Mouse (Mus musculus): ENCODE measurements at regions not wholly inside any gene's neighbourhood (a gene's known extent, or its start where the extent isn't known, plus 50 kb on each side); places are given as distances from the start of the nearest gene placed in this dataset.

GRCm38 (mm10) chr3:144078198-144078935, 126.7 kb downstream of the Lmo4 start:
- no peak for DNase-seq (ENCODE audit: low read depth, low spot score)

GRCm38 (mm10) chr3:144069979-144070540, 135.0 kb downstream of the Lmo4 start:
- DNase-seq (ENCODE audit: low read depth, low spot score): no peak

GRCm38 (mm10) chr3:144067016-144067415, 138.0 kb downstream of the Lmo4 start:
- no peak for DNase-seq (ENCODE audit: low read depth, low spot score)

DNA sequence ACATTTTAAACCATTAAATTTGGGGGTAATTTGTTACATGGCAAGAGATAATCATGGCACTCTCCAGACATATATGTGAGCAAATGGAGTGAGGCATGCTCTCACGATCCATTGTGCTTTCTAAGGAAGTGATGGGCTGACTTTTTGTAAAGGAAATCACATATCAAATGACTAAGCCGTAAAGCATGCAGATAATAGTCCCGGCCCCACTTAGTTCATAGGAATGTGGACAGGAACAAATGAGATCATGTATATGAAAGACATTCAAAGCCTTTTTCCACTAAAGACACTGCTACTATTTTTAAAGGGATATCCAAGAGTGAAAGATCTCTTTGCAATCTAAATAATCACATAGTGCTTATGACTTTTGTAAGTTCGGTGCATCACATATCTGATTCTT, 146.9 kb downstream of the Lmo4 start:
- no peak for DNase-seq (ENCODE audit: low read depth, low spot score)

GRCm38 (mm10) chr3:144050341-144050740, 154.7 kb downstream of the Lmo4 start:
- no peak for DNase-seq (ENCODE audit: low read depth, low spot score)

DNA sequence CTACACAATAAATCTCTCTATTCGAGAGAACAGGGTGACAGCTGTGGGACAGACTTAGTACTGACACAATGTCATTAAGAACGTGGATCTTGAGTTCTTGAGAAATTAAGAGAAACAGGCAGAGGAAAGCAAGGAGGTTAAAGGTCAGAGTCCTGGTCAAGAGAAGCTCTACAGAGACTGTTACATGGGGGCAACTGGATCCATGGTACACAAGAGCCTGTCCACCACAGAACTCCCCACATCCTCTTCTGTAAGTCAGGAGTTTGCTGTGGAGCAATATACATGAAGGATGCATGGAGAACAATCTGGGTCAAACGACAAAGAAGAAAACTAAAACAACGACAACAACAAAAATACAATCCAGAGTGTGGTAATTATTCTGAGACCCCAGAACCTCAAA, 155.8 kb downstream of the Lmo4 start:
- DNase-seq (ENCODE audit: low read depth, low spot score): no peak

GRCm38 (mm10) chr3:144044366-144044765, 160.7 kb downstream of the Lmo4 start:
- no peak for DNase-seq (ENCODE audit: low read depth, low spot score)

GRCm38 (mm10) chr3:144041788-144042187, 163.2 kb downstream of the Lmo4 start:
- DNase-seq (ENCODE audit: low read depth, low spot score): no peak

- no peak for DNase-seq (ENCODE audit: low read depth, low spot score)
Observed at GRCm38 (mm10) chr3:144039498-144039897, 165.5 kb downstream of the Lmo4 start.

DNA sequence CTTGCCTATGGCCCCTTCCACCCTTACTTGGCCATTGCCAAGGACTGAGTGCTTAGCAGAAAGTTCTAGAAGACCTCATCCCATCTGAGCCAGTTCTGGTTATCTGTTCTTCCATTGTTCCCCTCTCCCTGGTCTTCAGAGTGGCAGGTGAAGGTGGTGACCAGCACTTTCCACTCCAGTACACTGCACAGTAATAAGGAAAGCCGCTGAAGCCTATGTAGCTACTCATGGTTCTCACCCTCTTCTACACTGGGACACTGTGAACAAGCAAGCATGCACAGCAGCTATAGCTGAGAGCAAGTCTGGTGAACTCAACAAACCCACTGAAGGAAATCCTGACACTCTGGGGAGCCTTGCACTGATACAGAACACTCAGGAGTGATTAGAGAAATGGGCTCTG, 175.4 kb downstream of the Lmo4 start:
- DNase-seq (ENCODE audit: low read depth, low spot score): no peak

DNA sequence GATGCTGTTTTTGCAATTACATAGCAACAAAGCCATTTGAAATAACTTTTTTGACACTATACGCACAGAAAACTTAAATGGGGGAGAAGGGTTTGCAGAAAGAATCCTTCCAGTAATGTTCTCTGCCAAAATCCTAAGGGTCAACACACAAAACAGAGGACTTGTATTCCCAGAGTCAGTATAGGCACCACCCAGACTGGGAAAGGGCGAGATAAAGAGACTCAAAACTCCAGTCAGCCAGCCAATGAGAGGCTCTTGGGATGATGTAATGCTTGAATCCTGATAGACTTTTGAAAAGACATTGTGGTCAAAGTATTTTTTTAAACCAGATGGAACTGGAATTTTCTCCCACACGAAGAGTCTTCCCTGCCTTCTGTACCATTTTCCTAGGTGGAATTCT, 175.9 kb downstream of the Lmo4 start:
- no peak for DNase-seq (ENCODE audit: low read depth, low spot score)

DNA sequence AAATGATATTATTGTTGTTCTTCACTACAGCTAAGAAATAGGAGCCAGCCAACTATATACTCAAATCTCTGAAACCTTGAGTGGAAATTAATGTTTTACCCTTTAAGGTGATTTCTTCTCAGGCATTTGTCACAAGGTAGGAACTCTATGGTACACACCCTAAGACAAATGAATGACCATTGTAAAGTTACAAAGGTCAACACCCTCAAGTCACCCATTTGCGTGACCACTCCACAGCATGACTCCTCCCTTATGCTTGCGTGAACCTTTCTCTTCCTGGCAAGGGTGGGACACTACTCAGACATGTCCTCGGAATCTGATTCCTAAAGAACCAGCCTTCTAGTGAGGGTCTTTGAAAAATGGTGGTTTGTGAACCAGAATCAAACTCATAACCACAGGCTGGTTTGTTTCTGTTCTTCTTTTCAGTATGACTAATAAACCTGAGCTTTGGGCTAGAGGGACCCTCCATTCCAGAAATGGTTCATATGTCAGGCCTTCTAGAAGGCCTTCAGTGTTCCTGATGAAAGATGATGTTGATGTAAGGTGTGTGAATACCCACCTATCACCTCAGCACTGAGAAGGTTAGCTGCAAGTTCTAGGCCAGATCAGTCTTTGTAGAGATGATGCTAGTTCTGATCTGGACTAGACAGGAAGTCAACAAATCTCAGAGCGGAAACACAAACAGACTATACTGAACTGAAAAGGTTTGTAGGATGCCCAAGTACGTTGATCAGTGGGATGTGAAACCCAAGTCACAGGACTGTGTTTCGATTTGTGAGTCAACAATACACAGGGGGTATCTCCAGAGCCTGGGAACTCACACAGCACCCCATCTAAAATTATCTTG, 177.7 kb downstream of the Lmo4 start:
- no peak for DNase-seq (ENCODE audit: low read depth, low spot score)

DNA sequence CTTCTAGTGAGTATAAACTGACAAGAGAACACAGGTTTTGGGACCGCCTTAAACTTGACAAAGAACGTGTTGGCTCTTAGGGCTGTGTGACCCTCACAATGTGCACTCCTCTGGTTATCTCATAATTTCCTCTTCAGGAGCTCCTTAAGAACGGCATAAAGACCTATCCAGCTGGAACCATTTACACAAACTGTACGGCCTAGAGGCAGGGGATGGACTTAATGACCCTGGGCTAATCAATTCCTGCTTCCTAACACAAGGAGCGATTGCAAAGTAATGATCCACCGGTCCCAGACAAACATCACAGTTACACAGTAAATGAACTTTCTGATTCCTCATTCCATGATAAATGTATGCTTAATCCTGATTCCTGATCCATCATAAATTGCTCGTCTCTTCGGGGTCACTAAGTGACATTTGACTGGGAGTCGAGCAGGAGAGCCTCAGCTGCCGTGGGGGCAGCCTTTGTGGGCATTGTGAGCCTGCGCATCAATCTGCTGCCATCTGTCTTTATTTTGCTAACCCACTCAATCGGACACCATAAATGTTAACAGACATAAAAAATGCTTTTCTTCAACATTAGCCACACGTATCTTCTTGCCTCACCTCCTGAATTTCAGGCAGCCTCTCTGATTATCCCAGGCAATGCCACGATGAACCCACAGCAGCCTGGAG, 179.4 kb downstream of the Lmo4 start:
- no peak for DNase-seq (ENCODE audit: low read depth, low spot score)

DNA sequence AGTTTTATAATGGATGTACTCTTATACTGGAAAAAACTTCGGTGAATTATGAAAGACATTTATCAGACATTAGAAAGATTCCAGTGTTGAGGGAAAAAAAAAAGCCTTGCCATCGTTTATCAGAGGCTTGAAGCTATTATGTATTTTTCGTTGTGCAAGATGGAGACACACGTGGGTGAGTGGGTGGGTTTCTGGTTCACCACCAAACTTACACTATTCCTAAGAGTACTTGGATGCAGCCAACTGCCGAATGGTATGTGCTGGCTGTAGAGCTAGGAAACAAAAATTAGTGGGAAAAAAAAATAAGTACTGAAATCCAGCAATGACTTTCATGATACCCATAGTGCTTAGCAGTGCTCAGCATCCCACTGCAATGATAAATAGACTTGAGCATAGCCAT, 180.8 kb downstream of the Lmo4 start:
- no peak for DNase-seq (ENCODE audit: low read depth, low spot score)

DNA sequence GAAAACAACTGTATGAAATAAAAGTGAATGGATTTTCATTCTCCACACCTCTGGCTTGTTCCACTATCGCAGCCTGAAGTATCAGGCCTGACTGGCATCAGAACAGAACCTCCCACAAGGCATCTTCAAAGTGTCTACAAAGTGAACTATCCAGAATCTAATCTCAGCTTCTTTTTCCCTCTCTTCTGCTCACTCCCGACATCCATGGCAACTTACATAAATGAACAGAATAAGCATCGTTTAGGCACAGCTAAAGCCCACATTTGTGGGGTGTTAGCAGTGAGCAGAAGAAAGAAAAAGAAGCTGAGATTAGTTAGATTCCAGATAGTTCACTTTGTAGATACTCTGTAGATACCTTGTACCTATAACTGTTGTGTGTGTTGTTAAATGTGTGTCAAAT, 182.0 kb downstream of the Lmo4 start:
- DNase-seq (ENCODE audit: low read depth, low spot score): no peak

DNA sequence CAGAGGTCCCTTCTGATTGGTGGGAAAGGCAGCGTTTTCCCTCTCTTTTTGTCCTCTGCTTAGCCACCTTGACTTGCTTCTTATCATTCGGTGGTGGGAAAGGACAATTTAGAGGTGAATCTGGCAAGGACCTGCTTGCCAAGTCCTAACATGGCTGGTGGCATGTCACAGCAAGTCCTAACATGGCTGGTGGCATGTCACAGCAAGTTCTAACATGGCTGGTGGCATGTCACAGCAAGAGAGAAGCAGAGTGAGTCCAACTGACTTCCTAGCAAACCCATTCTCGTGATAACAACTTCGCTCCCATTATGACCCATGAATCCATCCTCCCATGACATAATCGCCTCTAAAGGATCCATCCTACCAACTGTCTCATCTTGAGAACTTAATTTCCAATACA, 183.1 kb downstream of the Lmo4 start:
- no peak for DNase-seq (ENCODE audit: low read depth, low spot score)

GRCm38 (mm10) chr3:144020189-144020940, 184.7 kb downstream of the Lmo4 start:
- no peak for DNase-seq (ENCODE audit: low read depth, low spot score)

DNA sequence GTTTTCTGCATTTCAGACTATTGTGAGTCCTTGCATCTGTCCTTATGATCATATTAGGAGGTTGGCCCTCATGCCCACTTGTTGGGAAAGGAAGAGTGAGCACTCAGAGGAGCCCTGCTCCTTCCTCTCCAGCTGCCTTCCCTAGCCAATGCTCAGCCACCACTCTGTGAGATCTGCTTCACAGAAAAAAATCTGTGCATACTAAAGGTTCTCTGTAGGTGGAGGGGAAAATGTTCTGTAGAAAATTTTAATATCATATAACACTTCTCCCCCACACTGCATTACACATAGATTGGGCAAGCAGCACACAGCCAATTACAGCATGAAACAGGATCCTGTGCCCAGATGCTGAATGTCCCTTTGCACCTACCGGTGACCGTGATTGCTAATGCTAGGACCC, 185.7 kb downstream of the Lmo4 start:
- DNase-seq (ENCODE audit: low read depth, low spot score): no peak

DNA sequence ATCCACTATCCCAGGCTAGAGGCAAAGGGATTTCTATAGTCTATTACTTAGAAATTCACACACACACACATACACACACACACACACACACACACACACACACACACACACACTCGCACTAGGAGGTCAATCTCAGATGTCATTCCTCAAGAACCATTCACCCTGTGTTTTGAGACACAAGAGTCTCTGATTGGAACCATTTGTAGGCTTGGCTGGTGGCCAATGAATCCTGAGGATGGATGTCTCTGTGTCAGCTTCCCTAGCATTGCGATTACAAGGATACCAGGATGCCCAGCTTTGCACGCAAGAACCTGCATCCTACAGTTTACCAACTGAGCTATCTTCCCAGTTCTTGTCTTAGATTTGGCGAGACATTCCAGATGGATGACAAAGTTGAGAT, 186.5 kb downstream of the Lmo4 start:
- DNase-seq (ENCODE audit: low read depth, low spot score): no peak

- DNase-seq (ENCODE audit: low read depth, low spot score): no peak
Observed at GRCm38 (mm10) chr3:144015236-144015635, 189.8 kb downstream of the Lmo4 start.

DNA sequence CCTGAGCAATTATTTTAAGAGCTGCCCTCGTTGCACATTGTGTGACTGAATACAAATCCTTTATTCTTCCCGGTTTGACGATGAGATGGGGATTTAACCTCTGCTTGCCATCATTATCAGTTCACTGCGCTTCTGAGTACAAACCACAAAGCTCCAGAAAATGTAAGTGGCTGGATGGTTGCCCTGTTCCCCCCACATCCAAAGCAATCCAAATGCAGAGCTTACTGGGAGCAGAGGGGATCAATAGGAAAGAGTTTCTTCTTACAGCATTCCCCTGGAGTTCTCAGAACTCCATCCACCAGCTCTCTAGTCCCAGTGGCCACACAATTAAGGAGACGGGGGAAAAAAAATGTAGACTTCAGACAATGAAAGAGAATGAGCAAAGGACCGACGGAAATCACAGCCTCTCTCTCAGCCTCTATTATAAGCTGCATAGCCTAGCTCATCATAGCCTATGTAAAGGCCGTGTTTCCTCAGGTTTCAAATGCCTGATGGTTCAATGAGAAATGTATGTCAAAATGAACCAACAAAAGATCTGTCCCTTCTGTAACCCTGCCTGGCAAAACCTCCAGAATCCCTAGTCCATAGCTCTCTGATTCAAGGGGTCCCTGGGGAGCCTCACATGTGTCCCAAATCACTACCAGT, 191.4 kb downstream of the Lmo4 start:
- no peak for DNase-seq (ENCODE audit: low read depth, low spot score)

Measured in ZHBTc4 (cell line).